Mouse (Mus musculus) embryo, embryonic 11 days (tissue): Measurements from ENCODE around the gene Tmem104.

ENCODE experiments used
- DNase-seq: peaks from one replicate; pipeline ENCODE4 v3.0.0-alpha.2; 2015

The Tmem104 gene

DNA sequence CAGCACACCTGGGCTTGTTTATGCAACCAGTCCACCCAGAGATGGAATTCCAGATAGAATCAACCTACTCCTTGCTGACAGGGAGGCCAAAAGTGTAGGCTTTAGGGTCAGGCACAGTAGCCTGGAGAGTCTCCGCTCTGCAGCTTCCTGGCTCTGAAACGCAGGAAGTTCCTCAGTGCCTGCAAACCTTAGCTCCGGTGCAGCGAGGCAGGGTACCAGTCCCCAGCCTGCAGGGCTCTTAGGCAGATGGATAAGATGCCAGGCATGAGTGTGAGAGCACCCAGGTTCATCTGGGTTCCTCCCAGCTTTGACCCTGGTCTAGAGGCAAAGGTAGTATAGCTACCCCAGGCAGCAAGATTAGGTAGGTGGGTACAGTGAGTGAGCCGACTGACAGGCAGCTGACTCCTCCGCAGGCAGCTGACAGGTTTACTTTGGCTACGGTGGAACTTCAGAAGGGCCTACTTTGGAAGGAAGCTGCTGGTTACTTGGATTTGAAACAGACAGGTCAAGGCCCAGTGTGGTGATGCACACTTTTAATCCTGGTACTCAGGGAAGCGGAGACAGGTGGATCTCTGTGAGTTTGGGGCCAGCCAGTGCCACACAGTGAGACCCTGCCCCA, 19.5 kb upstream of the Tmem104 start:
- DNase-seq = no peak

DNA sequence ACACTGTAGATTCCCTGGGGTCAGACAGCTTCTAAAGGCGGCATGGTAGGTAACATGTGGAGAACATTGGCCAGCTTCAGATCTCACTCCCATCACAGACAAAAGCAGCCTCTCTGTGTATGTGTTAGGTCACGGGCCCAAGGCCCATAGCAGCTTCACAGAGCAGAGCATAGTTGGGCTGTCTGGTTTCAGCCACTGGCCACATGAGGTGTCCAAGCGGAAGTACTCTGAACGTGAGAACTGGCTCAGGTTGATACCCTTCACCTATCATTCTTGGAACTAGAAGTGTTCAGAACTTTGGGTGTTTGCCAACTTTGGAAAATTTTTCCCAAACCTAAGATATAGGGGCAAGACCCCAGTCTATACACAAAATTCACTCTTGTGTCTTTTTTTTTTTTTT, 17.9 kb upstream of the Tmem104 start:
- DNase-seq = no peak

DNA sequence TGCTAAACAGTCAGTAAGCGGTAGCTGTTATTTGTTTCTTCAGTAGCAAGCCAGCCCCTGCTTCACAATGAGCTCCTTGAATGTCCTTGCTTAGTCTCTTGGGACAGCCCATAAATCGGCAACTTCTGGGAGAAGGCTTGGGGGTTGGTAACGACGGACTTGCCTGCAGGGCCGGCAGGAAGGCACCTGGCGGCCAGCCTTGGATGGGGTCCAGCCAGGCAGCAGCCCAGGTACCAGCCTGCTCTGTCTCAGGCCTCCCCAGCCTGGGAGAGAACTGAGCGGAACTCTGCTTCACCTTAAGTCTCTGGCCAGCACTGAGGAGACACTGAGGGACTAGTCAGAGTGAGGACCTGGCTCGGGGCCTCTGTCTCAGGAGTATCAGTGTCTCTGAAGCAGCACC, 16.2 kb upstream of the Tmem104 start:
- no peak for DNase-seq

- DNase-seq = peak; percentile 57
Observed at GRCm38 (mm10) chr11:115172825-115173287, 14.4 kb upstream of the Tmem104 start.

DNA sequence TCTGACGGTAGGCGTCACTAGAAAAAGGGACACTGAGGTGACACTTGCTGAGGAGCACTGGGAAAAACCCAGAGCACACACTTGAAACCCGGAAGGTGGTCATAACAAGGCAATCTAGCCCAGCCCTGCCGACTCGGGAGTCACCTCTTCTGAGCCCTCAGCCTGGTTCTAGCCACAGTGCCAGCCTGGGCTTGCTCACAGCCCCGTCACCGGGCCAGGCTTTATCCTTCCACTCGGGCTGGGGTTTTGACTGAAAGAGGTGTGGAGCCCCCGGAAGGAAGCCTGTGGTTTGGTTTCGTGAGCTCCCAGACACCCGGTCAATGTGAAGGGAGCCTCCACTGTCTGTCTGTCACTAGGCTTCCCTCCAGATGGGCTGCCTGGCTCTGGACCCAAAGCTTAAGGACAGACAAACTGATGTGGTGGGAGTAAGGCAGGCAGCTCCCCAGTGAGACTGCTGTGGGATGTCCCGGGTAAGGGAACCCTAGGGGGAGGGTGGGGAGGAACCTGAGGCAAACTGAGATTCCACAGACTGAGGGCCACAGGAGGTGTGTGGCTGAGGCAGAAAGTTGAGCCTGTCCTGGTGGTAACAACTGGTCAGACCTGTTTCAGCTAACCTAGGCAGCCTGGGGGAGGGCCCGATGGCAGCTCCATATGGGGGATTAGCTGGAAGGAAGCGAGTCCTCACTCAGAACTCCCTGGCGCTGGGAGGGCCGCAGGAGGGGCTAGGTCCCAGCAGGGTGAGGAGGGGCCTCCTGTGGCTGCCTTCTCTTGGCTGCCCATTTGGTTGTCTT, 13.5 kb upstream of the Tmem104 start:
- DNase-seq = peak; percentile 54

DNA sequence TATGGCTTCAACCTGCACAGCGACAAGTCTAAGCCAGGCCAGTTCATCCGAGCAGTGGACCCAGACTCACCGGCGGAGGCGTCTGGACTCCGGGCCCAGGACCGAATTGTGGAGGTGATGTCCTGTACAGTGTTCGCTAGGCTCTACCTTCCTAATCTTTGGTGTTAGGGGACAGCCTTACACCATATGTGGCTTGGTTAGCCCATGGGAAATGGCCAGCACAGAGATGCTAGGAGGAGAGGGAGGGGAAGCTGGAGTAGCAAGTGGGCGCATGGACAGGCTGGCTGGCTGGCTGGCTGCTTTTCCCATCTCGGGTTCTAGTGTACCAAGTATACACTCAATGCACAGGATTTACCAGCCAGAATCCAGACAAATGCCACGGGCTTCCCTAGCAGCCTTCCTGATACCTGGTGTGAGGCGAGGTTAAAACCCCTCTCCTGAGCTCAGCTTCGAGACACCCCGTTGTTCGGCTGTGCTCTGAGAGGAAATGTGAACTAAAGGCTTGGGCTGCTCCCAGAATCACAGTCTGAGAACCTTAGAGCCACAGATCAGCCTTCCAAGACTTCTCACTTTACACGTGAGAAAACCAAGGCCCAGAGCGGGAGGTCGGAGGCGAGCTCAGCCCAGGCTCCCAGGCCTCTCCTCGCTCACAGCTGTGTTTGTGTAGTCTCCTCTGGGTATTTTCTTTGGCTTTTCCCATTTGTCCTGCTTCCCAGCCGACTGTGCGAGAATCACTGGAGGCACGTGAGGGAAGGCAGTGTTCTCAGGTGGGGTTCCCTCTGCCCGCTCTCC, 10.7 kb upstream of the Tmem104 start:
- DNase-seq = peak; percentile 40

DNA sequence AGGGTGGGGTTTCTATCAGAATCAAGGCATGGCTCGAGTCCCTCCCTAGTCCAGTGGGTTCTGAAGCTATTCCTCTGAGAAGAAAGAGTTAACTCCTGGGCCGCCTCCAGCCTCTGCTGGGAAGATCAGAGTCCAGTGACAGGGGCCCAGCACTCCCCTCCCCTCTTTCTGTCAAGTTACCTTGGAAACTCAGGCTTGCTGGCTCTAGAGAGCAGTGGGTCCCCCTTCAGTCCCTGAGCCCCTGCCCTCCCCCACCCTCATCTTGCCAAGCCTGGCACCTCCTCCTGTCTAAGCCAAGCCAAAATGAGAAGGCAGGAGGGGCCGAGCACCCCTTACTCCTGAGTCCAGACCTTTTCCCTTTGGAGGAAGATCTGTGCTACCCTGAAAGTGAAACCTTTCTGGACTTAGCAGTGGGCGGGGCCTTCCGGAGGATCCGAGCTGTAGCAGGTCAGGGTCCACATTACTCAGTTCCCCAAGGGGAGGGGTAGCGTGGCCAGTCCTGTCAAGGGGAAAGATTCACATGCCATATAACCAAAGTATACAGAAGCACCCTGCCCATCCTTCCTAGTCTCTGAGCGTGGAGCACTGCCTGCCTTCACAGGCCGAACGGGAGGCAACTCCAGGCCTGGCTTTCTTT, 9.6 kb upstream of the Tmem104 start:
- DNase-seq = peak; percentile 43

GRCm38 (mm10) chr11:115178766-115179165, 8.5 kb upstream of the Tmem104 start:
- DNase-seq = no peak

- no peak for DNase-seq
Observed at GRCm38 (mm10) chr11:115179191-115179590, 8.1 kb upstream of the Tmem104 start.

- no peak for DNase-seq
Observed at GRCm38 (mm10) chr11:115179881-115180280, 7.4 kb upstream of the Tmem104 start.

- DNase-seq = peak; percentile 82
Observed at GRCm38 (mm10) chr11:115181913-115182638, 5.2 kb upstream of the Tmem104 start.

DNA sequence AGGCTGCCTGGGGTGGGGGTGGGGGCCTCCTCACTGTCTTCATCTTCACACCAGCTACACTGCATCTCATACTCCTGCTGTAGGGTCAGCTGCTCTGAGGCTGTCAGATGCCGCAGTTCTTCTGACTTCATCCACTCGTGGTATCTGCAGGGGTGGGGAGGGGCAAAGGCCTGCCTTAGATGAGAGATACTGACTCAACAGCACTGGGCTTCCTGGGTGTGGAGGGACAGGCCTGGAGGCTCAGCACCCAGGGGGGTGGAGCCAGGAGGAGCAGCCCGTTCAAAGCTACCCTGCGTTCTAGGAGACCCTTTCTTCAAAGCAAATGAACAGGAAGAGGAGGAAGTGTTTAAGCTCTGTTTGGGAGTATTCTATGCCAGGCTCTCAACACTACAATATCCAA, 2.3 kb upstream of the Tmem104 start:
- no peak for DNase-seq

GRCm38 (mm10) chr11:115187693-115188092, 406 bp downstream of the Tmem104 start, which contains the start of gene Nat9:
Gene Nat9 (minus strand): TSS chr11:115187859.
- DNase-seq = no peak

DNA sequence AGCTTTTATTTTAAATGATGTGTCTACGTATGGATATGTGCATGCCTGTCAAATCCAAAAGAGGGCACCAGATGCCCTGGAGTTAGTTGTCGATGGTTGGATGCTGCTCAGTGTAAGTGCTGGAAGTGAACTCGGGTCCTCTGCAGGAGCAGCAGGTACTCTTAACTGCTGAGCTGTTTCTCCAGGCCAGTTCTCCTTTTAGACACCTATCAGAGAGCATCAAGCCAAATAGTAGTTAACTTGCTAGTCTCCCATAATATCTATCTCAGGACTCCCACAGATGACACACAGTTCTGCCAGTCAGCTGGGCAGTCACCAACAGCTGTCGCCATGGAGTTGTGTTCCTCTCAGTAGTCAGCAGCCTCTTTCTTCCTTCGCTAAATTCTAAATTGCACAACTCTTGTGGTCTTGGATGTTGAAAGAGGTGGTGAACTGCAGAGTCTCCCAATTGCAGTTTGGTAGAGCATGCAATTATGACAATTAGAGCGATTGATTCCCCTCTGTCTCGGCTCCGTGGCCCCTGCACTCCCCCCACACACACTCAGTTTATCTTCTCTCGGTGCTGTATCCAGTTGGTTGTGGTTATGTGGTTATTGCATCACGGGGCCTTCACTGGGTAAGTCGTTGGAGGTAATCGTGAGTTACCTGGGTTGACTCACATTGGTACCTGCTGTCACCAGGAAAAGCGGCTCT, 1.4 kb downstream of the Tmem104 start:
- DNase-seq = no peak

DNA sequence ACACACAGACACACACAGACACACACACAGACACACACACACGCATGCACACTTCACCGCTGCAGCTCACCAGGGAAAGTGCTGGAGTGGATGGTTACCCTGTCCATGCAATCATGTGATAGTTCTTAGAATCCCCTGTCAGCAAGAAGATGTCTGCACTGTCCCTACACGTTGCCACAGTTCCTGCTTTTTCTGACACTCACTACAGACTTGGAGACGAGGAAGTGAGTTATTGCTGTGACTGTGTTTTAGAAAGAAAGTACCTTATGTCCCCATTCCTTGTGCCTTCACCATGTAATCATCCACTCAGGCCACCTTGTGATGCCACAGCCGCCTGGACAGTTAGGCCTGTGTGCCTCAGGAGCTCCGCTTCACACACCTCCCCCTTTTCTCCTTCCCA, 2.0 kb downstream of the Tmem104 start:
- DNase-seq = no peak

DNA sequence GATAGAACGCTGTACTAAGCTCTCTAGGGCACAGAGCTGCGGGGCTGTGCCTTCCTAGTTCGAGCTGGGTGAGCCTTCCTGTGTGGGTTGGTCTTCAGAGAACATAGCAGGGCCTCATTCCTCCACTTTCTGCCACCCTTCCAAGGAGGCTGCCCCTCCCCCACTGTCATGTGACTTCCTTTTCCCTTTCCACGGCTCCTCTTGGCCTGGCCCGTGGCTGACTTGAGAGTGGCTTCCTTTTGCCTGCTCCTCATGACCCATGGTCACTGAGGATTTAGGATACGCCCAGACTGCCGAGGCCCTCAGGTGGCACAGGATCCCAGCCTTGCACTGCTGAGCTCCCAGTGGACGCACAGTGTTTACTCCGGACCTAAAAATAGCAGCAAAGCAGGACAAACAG, 4.9 kb downstream of the Tmem104 start:
- no peak for DNase-seq

DNA sequence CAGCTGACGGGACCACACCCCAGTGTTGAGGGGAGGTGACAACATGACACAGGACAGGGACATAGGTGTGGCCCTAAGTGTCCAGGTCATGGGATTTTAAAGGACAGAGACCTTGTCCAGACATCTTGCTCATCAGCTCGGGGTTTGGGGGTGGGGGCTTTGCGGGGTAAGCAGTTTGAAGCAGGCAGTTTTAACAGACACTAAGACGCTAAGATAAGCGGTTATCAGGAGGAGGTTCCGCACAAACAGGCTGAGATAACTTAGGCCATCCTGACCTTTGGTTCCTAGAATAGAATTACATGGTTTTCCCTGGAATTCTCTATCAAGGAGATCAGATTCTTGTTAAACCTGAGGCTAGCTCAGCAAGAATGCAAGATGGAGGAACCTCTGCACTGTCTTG, 7.4 kb downstream of the Tmem104 start:
- no peak for DNase-seq

DNA sequence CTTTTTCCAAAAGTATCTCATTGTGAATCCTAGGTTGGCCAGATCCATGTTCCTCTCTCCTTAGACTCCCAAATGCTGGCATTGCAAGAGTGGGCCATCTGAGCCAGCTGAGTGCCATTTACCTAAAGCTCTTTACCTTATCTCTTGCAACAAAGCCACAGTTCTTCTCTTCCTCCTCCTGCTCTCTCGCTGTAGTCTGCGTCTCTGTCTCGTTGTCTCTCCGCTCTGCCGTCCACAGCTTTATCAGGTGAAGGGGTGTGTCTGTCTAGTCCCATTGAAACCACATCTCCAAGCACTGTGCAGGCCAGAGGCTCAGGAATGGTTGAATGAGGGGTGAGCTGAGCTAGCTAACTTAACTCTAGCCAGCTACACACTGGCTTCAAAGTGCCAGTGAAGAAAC, 8.6 kb downstream of the Tmem104 start:
- DNase-seq = no peak

DNA sequence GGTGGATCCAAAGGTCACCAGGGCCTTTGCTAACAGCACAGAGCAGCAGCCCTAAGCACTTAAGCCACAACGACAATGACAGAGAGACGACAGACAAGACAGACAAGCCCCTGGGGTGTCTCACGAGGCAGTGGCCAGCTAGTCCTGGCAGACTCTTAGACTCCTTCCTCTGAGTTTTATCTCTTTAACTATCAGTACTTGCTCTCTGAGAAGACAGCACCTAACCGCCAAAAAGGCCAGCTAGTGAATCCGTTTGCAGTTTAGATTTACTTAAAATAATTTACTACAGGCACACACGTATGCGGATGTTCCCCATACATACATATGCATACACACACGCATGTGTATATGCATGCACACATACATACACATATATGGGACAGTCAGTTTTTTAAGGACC, 10.3 kb downstream of the Tmem104 start:
- no peak for DNase-seq

DNA sequence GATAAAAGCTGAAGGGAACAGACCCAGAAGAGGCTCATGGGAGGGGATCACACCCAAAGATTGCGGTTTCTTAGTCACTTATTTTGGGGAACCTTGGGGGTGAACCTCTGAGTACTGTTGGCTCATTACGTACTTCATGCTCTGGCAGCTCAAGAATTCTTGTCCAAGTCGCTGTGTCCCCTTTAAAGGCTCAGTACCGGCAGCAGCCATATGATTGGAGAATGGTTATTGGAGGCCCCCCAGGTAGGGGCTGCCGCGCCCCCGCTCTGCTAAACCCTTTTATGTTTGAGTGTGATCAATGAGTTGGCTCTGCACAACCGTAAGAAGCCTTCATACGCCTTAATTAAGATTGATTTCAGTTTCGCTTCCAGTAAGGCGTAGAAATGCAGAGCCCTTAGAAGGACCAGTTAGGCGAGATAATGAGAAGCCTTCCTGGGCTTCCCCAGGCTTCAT, 11.7 kb downstream of the Tmem104 start:
- DNase-seq = no peak

DNA sequence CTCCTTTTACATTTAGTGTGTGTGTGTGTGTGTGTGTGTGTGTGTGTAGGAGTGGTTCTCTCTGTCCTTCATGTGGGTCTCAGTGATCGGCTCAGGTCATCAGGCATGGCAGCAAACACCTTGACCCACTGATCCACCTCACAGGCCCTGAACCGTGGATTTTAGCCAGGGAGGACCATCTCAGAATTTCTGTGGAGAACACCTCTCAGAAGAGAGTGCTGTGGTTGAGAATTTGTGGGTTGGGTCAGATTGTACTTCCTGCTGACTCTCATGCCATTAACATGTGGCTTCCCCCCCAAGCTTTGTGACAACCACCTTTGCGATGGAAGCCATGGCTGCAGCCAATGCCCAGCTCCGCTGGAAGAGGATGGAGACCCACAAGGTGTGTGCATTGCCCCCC, 13.2 kb downstream of the Tmem104 start:
- DNase-seq = no peak

DNA sequence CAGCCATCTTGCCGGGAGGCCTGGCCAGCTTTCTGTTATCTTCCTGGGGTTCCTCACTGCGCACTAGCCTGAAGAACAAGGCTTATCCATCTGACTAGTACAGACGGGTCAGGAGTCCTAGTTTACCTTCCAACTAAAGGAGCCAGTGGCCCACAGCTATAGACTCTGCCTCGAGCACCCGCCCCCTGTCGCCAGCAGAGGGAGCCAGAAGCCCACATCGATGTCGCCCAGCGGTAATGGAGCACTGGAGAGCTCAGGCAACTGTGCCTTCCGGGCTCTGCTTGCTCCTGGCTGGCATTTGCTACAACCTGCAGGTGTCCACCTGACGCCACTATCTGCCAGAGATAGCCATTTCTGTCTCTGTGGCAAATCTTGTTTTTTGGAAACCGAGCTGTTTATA, 15.0 kb downstream of the Tmem104 start:
- DNase-seq = peak; percentile 89
